Mouse (Mus musculus) forebrain, embryonic 10.5 days (tissue): ENCODE results near the gene Foxo1. TPM values are rescaled to one million over a fixed set of nuclear protein-coding genes. Genes with fewer than 3 reads are reported as not detected.

ENCODE experiments used
- DNase-seq: peaks from one replicate; pipeline ENCODE4 v3.0.0-alpha.2; 2017; ENCODE audit warnings: low spot score; ENCODE audit errors: extremely low spot score
- H3K27ac ChIP-seq: fragments of 300-500 bp; sonication (generic); 2 replicates; pipeline ENCODE4 v1.5.1; 2016; ENCODE audit warnings: mild to moderate bottlenecking
- H3K27me3 ChIP-seq: fragments of 300-500 bp; sonication (generic); 2 replicates; pipeline ENCODE4 v1.6.1; 2016; ENCODE audit warnings: mild to moderate bottlenecking; ENCODE audit not compliant: poor library complexity, severe bottlenecking
- H3K36me3 ChIP-seq: fragments of 300-500 bp; sonication (generic); replicated peaks from 2 replicates; pipeline ENCODE4 v1.6.1; 2016; ENCODE audit warnings: mild to moderate bottlenecking, moderate library complexity
- H3K4me1 ChIP-seq: fragments of 300-500 bp; sonication (generic); 2 replicates; pipeline ENCODE4 v1.6.1; 2016
- H3K4me3 ChIP-seq: fragments of 300-500 bp; sonication (generic); 2 replicates; pipeline ENCODE4 v1.5.1; 2016; ENCODE audit warnings: mild to moderate bottlenecking, moderate library complexity
- H3K9me3 ChIP-seq: fragments of 300-500 bp; sonication (generic); 2 replicates; pipeline ENCODE4 v1.6.1; 2016; ENCODE audit warnings: mild to moderate bottlenecking, moderate library complexity
- WGBS: fragments of 180-500 bp; shearing (Covaris S2); methylation state at CpG from one replicate; pipeline ENCODE4 v1.1.7; 2016; 5-methylcytosine and 5-hydroxymethylcytosine counted together
- polyA plus RNA-seq: library from polyadenylated mRNA; unstranded; fragments of >200 nt; fragmentation: Nextera tagmentation; extraction: Ambion mirVana; gene quantifications from 2 replicates; pipeline ENCODE4 v1.2.1, GENCODE M21; 2016

Gene Foxo1
- polyA plus RNA-seq, 1 experiment from 2014 or later = 2.3 TPM

- no peak overlapping the region for H3K4me3 ChIP-seq
- H3K9me3 ChIP-seq = no peaks in the 10 kb centered on the region
- no peak overlapping the region for H3K27ac ChIP-seq
- H3K4me1 ChIP-seq = no peaks in the 10 kb centered on the region
- no peaks in the 10 kb centered on the region for H3K36me3 ChIP-seq
- no peaks in the 10 kb centered on the region for H3K27me3 ChIP-seq
- WGBS = 91% methylated on average over 6 of the region's 6 CpGs
- DNase-seq = no peak
These were observed 96.4 kb downstream of the Foxo1 start for GRCm38 (mm10) chr3:52364576-52364975.

DNA sequence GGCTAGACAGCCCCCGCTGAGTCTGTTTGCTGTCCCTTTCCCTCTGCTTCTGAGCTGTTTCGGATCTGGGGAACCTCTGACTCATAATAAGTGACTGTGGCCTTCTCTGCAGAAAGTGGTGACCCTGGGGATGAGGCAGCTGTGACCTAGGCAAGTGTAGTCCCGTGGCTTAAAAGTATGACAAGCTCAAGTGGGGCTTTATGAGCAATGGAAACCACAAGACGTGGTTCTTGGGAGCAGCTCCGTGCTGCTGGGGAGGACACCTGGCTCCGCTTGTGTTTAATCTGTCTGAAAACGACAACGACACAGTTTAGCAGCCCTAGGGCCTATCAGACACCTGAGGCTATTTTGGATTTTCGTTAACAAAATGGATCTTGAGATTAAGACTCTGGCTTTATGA is 101.1 kb downstream of the Foxo1 start:
- Histone ChIP-seq H3K4me1 (no peaks in the 10 kb centered on the region), H3K36me3 (no peaks in the 10 kb centered on the region), H3K4me3 (no peak overlapping the region), H3K27ac (no peak overlapping the region), H3K9me3 (no peaks in the 10 kb centered on the region), H3K27me3 (no peaks in the 10 kb centered on the region)
- WGBS = 91% methylated on average over 9 of the region's 9 CpGs
- DNase-seq = no peak

- DNase-seq = no peak
- Histone ChIP-seq H3K4me1 (no peaks in the 10 kb centered on the region), H3K36me3 (no peaks in the 10 kb centered on the region), H3K27ac (no peak overlapping the region), H3K27me3 (no peaks in the 10 kb centered on the region), H3K9me3 (no peaks in the 10 kb centered on the region), H3K4me3 (no peak overlapping the region)
- 86% methylated on average over 7 of the region's 7 CpGs for whole genome bisulfite sequencing
These were observed 101.8 kb downstream of the Foxo1 start for GRCm38 (mm10) chr3:52369881-52370428.

GRCm38 (mm10) chr3:52376974-52377373 is 108.8 kb downstream of the Foxo1 start:
- DNase-seq = no peak
- Histone ChIP-seq H3K27me3 (no peaks in the 10 kb centered on the region), H3K9me3 (no peaks in the 10 kb centered on the region), H3K4me1 (no peaks in the 10 kb centered on the region), H3K27ac (no peak overlapping the region), H3K36me3 (no peaks in the 10 kb centered on the region), H3K4me3 (no peak overlapping the region)
- WGBS = 89% methylated on average over 5 of the region's 5 CpGs

- H3K36me3 ChIP-seq = no peaks in the 10 kb centered on the region
- WGBS = 89% methylated on average over 7 of the region's 7 CpGs
- H3K27ac ChIP-seq = no peak overlapping the region
- no peak for DNase-seq
- H3K4me3 ChIP-seq = no peak overlapping the region
- no peaks in the 10 kb centered on the region for H3K9me3 ChIP-seq
- peaks cover 7% of the 10 kb centered on the region; the same call in 1 of the 2 replicates for H3K4me1 ChIP-seq
- H3K27me3 ChIP-seq = no peaks in the 10 kb centered on the region
These were observed 115.2 kb downstream of the Foxo1 start for GRCm38 (mm10) chr3:52383351-52383750.

DNA sequence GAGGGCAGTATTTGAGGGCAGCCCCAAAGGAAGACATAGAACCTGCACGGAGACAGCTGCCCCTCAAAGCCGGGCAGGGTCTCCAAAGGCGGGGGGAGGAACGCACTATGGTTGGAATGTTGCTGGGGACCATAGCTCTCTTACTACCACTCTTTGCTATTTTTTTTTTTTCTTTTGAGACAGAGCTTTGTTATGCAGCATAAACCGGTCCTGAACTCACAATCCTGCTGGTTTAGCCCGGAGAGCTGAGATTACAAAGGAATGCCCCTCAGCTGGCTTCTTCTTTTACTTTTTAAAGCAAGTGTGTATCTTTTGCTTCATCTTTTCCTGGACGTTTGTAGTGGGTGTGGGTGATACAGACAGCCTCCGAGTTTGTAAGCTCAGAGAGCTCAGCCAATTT is 118.2 kb downstream of the Foxo1 start:
- H3K9me3 ChIP-seq = no peaks in the 10 kb centered on the region
- H3K36me3 ChIP-seq = no peaks in the 10 kb centered on the region
- H3K27me3 ChIP-seq = no peaks in the 10 kb centered on the region
- H3K4me1 ChIP-seq = peaks cover 7% of the 10 kb centered on the region; the same call in 1 of the 2 replicates
- DNase-seq = no peak
- H3K4me3 ChIP-seq = no peak overlapping the region
- 53% methylated on average over 8 of the region's 8 CpGs for WGBS
- H3K27ac ChIP-seq = no peak overlapping the region

- Histone ChIP-seq H3K36me3 (no peaks in the 10 kb centered on the region), H3K27me3 (no peaks in the 10 kb centered on the region), H3K9me3 (no peaks in the 10 kb centered on the region), H3K4me3 (no peak overlapping the region), H3K4me1 (peaks cover 7% of the 10 kb centered on the region; the same call in 1 of the 2 replicates), H3K27ac (no peak overlapping the region)
- no peak for DNase-seq
- 89% methylated on average over 7 of the region's 7 CpGs for WGBS
These were observed 122.2 kb downstream of the Foxo1 start for GRCm38 (mm10) chr3:52390321-52390720.

DNA sequence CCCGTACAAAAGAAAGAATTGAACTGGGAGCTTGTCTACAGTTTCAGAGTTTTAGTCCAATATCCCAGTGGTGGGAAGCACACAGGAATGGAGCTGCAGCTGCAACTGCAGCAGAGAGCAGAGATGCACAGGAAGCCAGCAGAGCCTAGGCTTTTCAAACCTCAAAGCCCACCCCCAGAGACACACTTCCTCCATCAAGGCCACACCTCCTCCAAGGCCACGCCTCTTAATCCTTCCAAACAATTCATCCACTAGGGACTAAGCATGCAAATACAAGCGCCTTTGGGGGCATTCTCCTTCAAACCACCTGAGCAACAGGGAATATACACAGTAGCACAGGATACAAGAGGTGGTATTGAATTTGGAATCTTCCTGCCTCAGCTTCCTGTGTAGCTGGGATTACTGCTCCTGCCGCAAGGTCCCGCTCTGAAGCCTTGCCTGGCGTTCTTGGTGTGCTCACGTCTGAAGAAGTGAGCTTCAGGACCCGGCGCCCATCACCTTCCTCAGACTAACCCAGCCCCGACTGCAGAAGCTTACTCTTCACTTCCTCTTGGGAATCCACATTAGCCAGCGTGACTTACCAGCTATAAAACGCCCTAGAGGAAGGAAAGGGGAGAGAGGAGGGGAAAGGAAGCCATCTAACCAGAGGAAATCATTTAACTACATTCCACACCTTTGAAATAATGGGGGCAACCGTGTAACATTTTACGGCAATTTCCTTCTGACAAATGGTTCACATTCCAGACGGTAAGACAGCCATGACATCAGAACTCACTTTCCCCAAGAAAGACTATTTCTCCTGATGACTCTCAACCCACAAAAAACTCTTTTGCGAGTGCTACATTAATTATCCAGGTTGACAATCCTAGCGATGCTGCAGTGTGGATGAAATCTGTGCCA is 122.9 kb downstream of the Foxo1 start:
- no peaks in the 10 kb centered on the region for H3K27me3 ChIP-seq
- H3K4me3 ChIP-seq = no peak overlapping the region
- DNase-seq = no peak
- no peak overlapping the region for H3K27ac ChIP-seq
- H3K9me3 ChIP-seq = no peaks in the 10 kb centered on the region
- WGBS = 85% methylated on average over 17 of the region's 17 CpGs
- no peaks in the 10 kb centered on the region for H3K36me3 ChIP-seq
- peaks cover 6% of the 10 kb centered on the region; the same call in 1 of the 2 replicates for H3K4me1 ChIP-seq

GRCm38 (mm10) chr3:52391897-52392296 is 123.8 kb downstream of the Foxo1 start:
- no peaks in the 10 kb centered on the region for H3K4me1 ChIP-seq
- no peak overlapping the region for H3K27ac ChIP-seq
- H3K9me3 ChIP-seq = no peaks in the 10 kb centered on the region
- no peaks in the 10 kb centered on the region for H3K36me3 ChIP-seq
- DNase-seq = no peak
- no peaks in the 10 kb centered on the region for H3K27me3 ChIP-seq
- H3K4me3 ChIP-seq = no peak overlapping the region
- WGBS = 85% methylated on average over 6 of the region's 6 CpGs

DNA sequence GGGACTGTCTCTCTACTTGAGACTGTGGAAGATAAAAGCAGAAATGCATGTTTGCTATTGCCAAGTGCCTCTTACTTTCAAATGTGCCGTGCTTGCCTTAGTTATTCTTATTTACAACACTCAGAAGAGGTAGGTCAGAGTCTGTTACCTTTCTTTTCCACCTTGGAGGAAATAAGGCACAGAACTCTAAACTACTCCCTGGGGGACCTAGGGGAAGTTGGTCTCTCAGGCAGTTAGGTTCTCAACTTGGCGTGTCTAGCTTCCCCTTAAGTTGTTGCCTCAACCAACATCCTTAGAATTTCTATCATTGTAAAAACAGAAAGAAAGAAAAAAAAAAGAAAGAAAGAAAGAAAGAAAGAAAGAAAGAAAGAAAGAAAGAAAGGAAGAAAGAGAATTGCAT is 124.4 kb downstream of the Foxo1 start:
- Histone ChIP-seq H3K4me1 (no peaks in the 10 kb centered on the region), H3K4me3 (no peak overlapping the region), H3K9me3 (no peaks in the 10 kb centered on the region), H3K36me3 (no peaks in the 10 kb centered on the region), H3K27ac (no peak overlapping the region), H3K27me3 (0 out of 2 replicates have a peak, but pooled peaks cover 4% of the 10 kb centered on the region)
- 85% methylated on average over 2 of the region's 2 CpGs for WGBS
- DNase-seq = no peak

DNA sequence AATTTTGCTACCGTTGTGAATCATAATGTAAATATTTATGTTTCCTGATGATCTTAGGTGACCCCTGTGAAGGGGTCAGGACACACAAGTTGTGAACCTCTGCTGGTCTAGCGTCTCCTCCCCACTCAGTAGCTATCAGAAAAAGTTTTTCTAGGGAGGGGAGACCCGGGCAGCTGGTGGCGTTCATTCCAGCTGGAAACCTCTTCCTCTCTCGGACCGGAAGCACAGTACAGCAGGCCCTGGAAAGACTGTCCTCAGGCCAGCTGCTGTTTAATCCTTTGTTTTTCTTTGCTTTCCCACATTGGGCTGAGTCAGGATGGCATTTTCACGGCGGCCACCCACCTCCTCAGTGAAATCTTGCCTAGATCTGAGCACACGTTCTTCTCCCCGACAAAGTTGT is 125.0 kb downstream of the Foxo1 start:
- Histone ChIP-seq H3K9me3 (no peaks in the 10 kb centered on the region), H3K4me1 (peaks cover 4% of the 10 kb centered on the region; the same call in 1 of the 2 replicates), H3K36me3 (no peaks in the 10 kb centered on the region), H3K4me3 (no peak overlapping the region), H3K27me3 (peaks cover 8% of the 10 kb centered on the region; the same call in 1 of the 2 replicates), H3K27ac (no peak overlapping the region)
- 82% methylated on average over 10 of the region's 10 CpGs for WGBS
- no peak for DNase-seq

DNA sequence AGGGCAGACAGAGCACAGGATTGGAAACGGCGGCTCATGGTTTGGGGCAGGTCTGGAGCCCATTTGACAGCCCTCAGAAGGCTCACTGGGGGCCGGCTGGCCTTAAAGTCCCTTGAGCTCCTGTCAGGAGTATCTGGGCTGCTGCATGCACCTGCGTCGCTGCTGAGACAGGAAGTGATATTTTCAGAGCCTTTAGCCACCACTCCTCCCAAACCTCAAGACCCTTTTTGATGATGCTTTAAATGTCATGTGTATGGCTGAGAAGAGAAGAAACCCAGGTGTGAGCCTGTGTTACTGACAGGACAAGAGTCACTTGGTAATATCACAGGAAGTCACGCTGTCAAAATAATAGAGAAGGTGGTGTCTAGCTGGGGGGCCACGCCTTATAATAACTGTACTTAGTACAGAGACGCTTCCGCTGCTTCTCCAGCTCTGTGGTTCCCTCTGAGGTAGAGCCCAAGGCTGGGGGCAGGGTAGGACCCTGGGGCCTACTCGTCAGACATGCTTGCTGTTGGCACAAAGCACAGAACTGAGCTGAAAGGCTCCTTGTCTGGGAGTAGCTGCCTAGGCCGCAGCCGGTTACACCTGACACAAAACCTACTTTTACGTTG is 128.1 kb downstream of the Foxo1 start:
- Histone ChIP-seq H3K27me3 (peaks cover 35% of the 10 kb centered on the region), H3K36me3 (no peaks in the 10 kb centered on the region), H3K4me1 (peaks cover 26% of the 10 kb centered on the region), H3K9me3 (no peaks in the 10 kb centered on the region), H3K27ac (no peak overlapping the region), H3K4me3 (no peak overlapping the region)
- WGBS = 90% methylated on average over 13 of the region's 13 CpGs
- DNase-seq = no peak
